Mouse (Mus musculus) ovary, postnatal 36 days (tissue): Measurements from ENCODE around the gene Ntf5.
A peak's percentile ranks its signal among the peaks of the same experiment; 100 is the strongest.
"Not testable (repeated sequence)": the region's sequence is repeated elsewhere in the genome, so short reads cannot be mapped to it uniquely, and the experiment has no call there.

Source experiments
- DNase-seq: peaks from one replicate; pipeline ENCODE4 v3.0.0; 2022; ENCODE audit warnings: low spot score, mixed read lengths

The Ntf5 gene

GRCm38 (mm10) chr7:45462325-45462724 is 48.8 kb downstream of the Ntf5 start:
- no peak for DNase-seq

DNA sequence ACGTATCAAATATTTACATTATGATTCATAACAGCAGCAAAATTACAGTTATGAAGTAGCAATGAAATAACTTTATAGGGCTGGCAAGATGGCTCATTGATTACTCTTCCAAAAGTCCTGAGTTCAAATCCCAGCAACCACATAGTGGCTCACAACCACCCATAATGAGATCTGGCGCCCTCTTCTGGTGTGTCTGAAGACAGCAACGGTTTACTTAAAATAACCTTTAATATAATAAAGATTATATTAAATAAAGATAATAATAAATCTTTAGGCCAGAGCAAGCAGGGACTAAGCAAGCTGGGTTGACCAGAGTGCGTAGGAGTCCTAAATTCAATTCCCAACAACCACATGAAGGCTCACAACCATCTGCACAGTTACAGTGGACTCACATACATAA is 49.4 kb downstream of the Ntf5 start:
- DNase-seq = not testable (repeated sequence)

- no peak for DNase-seq
Measured at GRCm38 (mm10) chr7:45463987-45464778, 50.7 kb downstream of the Ntf5 start.

- DNase-seq = no peak
Measured at GRCm38 (mm10) chr7:45465112-45465511, 51.6 kb downstream of the Ntf5 start.

- DNase-seq = no peak
Measured at GRCm38 (mm10) chr7:45465549-45465948, 52.1 kb downstream of the Ntf5 start.

DNA sequence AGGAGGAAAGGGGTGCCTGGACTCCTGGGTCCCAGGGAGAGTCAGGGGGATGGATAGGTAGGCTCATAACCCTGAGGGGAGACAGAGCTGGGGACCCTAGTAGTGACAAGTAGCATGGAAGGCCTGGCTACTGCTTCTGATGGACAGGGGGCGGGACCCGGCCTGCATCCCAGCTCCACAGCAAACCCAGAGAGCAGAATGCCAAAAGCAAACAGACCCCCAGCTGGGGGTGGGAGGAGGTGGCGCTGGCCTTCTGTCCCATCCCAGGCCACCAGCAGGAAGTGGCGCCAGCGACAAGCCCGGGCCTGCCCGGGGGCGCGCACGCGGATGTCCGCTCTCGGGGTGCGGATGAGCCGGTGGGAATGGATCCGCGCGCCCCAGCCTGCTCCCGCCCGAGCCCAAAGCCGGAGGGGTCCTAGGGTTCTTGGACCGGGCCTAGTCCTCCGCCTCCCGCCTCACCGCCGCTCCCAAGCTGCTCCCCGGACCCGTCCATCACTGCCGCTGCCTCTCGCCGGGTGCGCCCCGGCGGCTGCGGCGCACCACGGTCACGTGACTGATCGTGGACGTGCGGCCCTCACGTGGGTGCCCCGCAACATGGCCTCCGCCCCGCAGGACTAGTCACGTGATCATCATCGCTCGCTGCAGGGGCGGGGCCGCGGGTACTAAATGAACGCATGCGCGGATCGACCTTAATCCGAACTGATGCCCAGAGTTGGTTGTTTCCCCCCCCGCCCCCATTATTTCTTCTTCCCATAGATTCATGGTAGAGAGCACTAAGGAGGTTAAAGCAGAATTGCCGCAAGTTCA is 53.0 kb downstream of the Ntf5 start, which contains the start of gene Bax:
TSS of gene Bax (minus strand) at position 616 of the 807 bp plus-strand sequence.
- DNase-seq = peak; percentile 94
